Mouse (Mus musculus): ENCODE results near the gene Scel. TPM values are rescaled to one million over a fixed set of nuclear protein-coding genes. Genes with fewer than 3 reads are reported as not detected.

Scel gene
- polyA plus RNA-seq, 1 experiment from 2014 or later, result 0.10 TPM

- no peak overlapping the region for H3K27ac ChIP-seq
- peaks cover 30% of the 10 kb centered on the region for H3K4me1 ChIP-seq
- whole genome bisulfite sequencing, result 18% methylated on average over 8 of the region's 8 CpGs
- no peak overlapping the region for H3K4me2 ChIP-seq
- no peaks in the 10 kb centered on the region for H3K36me3 ChIP-seq (ENCODE audit: poor library complexity, severe bottlenecking)
- no peak overlapping the region for H3K9ac ChIP-seq
- H3K27me3 ChIP-seq, result no peaks in the 10 kb centered on the region
- H3K4me3 ChIP-seq, result no peak overlapping the region
- no peaks in the 10 kb centered on the region for H3K9me3 ChIP-seq (replicated peaks)
- peak; percentile 80 for ATAC-seq
These were observed 37.3 kb downstream of the Scel start for GRCm38 (mm10) chr14:103550480-103550879.

GRCm38 (mm10) chr14:103550921-103551320 lies 37.8 kb downstream of the Scel start:
- peaks cover 27% of the 10 kb centered on the region for H3K4me1 ChIP-seq
- H3K9ac ChIP-seq, result no peak overlapping the region
- H3K27me3 ChIP-seq, result no peaks in the 10 kb centered on the region
- 80% methylated on average over 10 of the region's 10 CpGs for WGBS
- H3K27ac ChIP-seq, result no peak overlapping the region
- no peaks in the 10 kb centered on the region for H3K36me3 ChIP-seq (ENCODE audit: poor library complexity, severe bottlenecking)
- no peak overlapping the region for H3K4me2 ChIP-seq
- no peaks in the 10 kb centered on the region for H3K9me3 ChIP-seq (replicated peaks)
- ATAC-seq, result no peak
- H3K4me3 ChIP-seq, result no peak overlapping the region

DNA sequence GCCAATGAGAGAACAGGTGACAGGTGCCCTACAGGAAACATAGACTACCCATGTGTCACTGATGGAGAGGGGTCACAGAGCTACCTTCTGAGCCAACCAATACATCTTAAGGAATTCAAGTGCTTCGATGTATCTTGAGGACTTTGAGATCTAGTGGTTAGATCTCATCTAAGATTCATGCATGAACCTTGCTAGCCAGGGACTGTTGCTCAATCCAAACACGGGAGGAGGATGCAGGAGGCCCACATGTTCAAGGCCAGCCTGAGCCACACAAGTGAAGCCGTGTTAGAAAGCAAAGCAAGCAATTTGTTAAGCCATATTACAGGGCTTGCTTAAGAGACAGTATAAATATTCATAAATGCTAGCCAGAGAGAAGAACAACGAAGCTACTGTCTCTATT lies 38.8 kb downstream of the Scel start:
- peaks cover 31% of the 10 kb centered on the region for H3K4me1 ChIP-seq
- H3K4me2 ChIP-seq, result no peak overlapping the region
- H3K27me3 ChIP-seq, result no peaks in the 10 kb centered on the region
- H3K27ac ChIP-seq, result peak overlapping the region; percentile 68
- 68% methylated on average over 4 of the region's 4 CpGs for whole genome bisulfite sequencing
- no peaks in the 10 kb centered on the region for H3K36me3 ChIP-seq (ENCODE audit: poor library complexity, severe bottlenecking)
- peak; percentile 16; the same call in 1 of the 2 replicates for ATAC-seq
- no peak overlapping the region for H3K9ac ChIP-seq
- H3K4me3 ChIP-seq, result no peak overlapping the region
- no peaks in the 10 kb centered on the region for H3K9me3 ChIP-seq (replicated peaks)

DNA sequence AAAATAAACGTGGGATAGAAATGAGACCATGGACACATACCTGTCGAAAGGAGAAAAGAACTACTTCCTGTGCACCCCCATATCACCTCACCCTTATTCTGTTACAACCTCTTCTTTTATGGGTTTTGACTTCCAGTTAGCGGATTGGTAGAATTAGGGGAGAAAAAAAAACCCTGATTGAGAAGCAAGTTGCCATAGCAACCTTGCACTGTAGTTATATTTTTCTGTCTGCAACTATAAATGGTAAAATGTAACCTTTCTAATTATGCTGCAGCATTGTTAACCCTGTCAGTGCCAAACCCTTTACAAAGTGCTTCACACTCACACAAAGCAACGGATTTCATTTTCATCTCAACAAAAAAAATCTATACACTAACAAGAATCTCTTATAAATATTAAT lies 39.2 kb downstream of the Scel start:
- Histone ChIP-seq H3K27ac (peak overlapping the region; percentile 68), H3K36me3 (ENCODE audit: poor library complexity, severe bottlenecking) (no peaks in the 10 kb centered on the region), H3K4me1 (peaks cover 31% of the 10 kb centered on the region), H3K27me3 (no peaks in the 10 kb centered on the region), H3K9me3 (replicated peaks) (no peaks in the 10 kb centered on the region), H3K9ac (no peak overlapping the region), H3K4me3 (no peak overlapping the region), H3K4me2 (no peak overlapping the region)
- ATAC-seq, result peak; percentile 44; the same call in 1 of the 2 replicates
- WGBS, result 61% methylated on average over 4 of the region's 4 CpGs

DNA sequence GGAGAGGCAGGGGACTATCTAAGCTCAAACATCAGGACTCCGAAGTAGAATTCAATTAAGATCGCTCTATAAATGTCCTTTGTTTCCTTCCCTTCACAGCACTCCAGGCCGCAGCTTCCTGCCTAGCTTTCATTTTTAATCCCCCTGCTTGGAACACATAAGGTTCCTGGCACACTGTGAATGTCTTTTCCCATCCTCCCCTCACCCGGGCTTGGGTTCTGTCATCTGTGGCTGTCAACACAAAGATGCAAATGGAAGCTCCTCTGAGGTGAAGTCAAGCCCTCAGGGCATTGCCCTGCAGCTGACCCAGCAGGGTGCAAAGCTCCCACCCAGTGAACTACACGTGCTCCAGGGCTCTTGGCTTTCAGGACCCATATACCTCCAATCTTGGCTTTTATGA lies 43.5 kb downstream of the Scel start:
- Histone ChIP-seq H3K4me3 (no peak overlapping the region), H3K27ac (no peak overlapping the region), H3K9ac (no peak overlapping the region), H3K9me3 (replicated peaks) (no peaks in the 10 kb centered on the region), H3K4me1 (peaks cover 35% of the 10 kb centered on the region), H3K4me2 (no peak overlapping the region), H3K36me3 (ENCODE audit: poor library complexity, severe bottlenecking) (no peaks in the 10 kb centered on the region), H3K27me3 (no peaks in the 10 kb centered on the region)
- WGBS, result 31% methylated on average over 5 of the region's 5 CpGs
- ATAC-seq, result no peak

- H3K36me3 ChIP-seq (ENCODE audit: poor library complexity, severe bottlenecking), result no peaks in the 10 kb centered on the region
- H3K4me1 ChIP-seq, result peaks cover 11% of the 10 kb centered on the region
- no peaks in the 10 kb centered on the region for H3K9me3 ChIP-seq (replicated peaks)
- no peak overlapping the region for H3K27ac ChIP-seq
- no peak overlapping the region for H3K4me2 ChIP-seq
- no peak for ATAC-seq
- no peak overlapping the region for H3K4me3 ChIP-seq
- no peak overlapping the region for H3K9ac ChIP-seq
- H3K27me3 ChIP-seq, result no peaks in the 10 kb centered on the region
- WGBS, result 44% methylated on average over 8 of the region's 8 CpGs
These were observed 48.4 kb downstream of the Scel start for GRCm38 (mm10) chr14:103561383-103562096.

GRCm38 (mm10) chr14:103567957-103568356 lies 54.8 kb downstream of the Scel start:
- Histone ChIP-seq H3K9ac (no peak overlapping the region), H3K4me1 (peaks cover 3% of the 10 kb centered on the region; the same call in 1 of the 2 replicates), H3K4me2 (no peak overlapping the region), H3K27me3 (no peaks in the 10 kb centered on the region), H3K9me3 (replicated peaks) (no peaks in the 10 kb centered on the region), H3K27ac (no peak overlapping the region; the same call in 1 of the 2 replicates), H3K4me3 (no peak overlapping the region), H3K36me3 (ENCODE audit: poor library complexity, severe bottlenecking) (no peaks in the 10 kb centered on the region)
- ATAC-seq, result no peak
- WGBS, result 67% methylated on average over 1 of the region's 1 CpGs

DNA sequence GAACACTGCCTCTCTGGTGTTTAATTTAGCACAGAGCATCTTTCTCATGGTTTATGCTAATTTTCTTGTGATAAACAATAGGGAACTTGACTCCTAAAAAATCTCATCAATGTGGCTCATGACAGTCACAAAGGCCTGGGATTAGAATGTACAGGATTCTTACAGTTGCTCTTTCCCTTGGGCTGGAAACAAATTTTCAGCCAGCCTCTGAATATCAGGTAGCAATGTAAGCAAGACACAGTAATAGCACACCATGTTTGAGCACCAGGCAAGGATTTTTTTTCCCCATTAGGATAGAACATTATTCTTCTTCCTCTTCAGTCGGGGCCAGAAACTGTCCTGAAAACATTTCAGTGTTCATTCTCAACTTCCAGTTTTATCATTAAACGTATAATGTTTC lies 55.3 kb downstream of the Scel start:
- no peak overlapping the region for H3K4me2 ChIP-seq
- H3K27ac ChIP-seq, result no peak overlapping the region
- ATAC-seq, result no peak
- no peak overlapping the region for H3K9ac ChIP-seq
- no peaks in the 10 kb centered on the region for H3K9me3 ChIP-seq (replicated peaks)
- no peaks in the 10 kb centered on the region for H3K36me3 ChIP-seq (ENCODE audit: poor library complexity, severe bottlenecking)
- no peak overlapping the region for H3K4me3 ChIP-seq
- H3K4me1 ChIP-seq, result peaks cover 3% of the 10 kb centered on the region; the same call in 1 of the 2 replicates
- no peaks in the 10 kb centered on the region for H3K27me3 ChIP-seq
- WGBS, result 80% methylated on average over 2 of the region's 2 CpGs

DNA sequence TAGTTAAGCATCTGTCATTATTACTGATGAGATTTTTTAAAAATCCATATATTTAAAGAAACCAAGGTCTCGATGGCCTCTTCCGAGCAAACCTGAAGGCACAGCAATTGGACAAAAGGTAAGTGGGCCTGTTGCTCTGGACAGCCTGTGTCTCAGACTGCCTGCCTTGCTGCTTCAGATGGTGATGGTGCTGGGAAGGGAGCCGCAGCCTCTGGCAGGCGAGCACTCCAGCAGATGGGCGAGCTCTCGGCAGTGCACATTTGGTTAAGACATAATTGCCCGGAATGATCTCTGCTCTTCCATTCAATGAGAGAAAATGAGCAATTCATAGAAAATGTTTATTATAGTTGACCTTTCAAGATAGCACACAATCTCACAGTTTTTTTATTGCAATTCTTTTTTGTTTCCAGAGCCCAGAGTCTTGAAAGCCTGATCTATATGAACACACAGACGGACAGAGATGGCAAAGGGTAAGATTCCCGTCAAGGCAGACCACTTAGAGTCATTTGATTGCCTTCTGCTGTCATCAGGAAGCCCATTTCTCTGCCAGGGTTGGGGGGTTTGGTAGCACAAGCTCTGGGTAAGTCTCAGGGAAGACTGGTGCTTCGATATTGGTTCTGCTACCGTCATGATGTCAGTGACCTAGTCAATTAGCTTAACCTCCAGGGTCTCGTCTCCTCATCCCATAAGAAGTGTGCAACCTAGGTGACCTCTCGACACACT lies 58.6 kb downstream of the Scel start:
- 77% methylated on average over 13 of the region's 13 CpGs for WGBS
- no peaks in the 10 kb centered on the region for H3K9me3 ChIP-seq (replicated peaks)
- no peaks in the 10 kb centered on the region for H3K36me3 ChIP-seq (ENCODE audit: poor library complexity, severe bottlenecking)
- no peak overlapping the region for H3K4me3 ChIP-seq
- peak; percentile 88; the same call in 1 of the 2 replicates for ATAC-seq
- no peaks in the 10 kb centered on the region for H3K27me3 ChIP-seq
- H3K27ac ChIP-seq, result no peak overlapping the region
- peaks cover 3% of the 10 kb centered on the region; the same call in 1 of the 2 replicates for H3K4me1 ChIP-seq
- H3K9ac ChIP-seq, result no peak overlapping the region
- H3K4me2 ChIP-seq, result no peak overlapping the region

- H3K36me3 ChIP-seq (ENCODE audit: poor library complexity, severe bottlenecking), result no peaks in the 10 kb centered on the region
- H3K4me1 ChIP-seq, result peaks cover 3% of the 10 kb centered on the region; the same call in 1 of the 2 replicates
- ATAC-seq, result no peak
- no peak overlapping the region for H3K9ac ChIP-seq
- no peaks in the 10 kb centered on the region for H3K27me3 ChIP-seq
- no peak overlapping the region for H3K4me3 ChIP-seq
- no peak overlapping the region for H3K4me2 ChIP-seq
- no peak overlapping the region for H3K27ac ChIP-seq
- 93% methylated on average over 7 of the region's 7 CpGs for WGBS
- no peaks in the 10 kb centered on the region for H3K9me3 ChIP-seq (replicated peaks)
These were observed 62.7 kb downstream of the Scel start for GRCm38 (mm10) chr14:103575854-103576253.

DNA sequence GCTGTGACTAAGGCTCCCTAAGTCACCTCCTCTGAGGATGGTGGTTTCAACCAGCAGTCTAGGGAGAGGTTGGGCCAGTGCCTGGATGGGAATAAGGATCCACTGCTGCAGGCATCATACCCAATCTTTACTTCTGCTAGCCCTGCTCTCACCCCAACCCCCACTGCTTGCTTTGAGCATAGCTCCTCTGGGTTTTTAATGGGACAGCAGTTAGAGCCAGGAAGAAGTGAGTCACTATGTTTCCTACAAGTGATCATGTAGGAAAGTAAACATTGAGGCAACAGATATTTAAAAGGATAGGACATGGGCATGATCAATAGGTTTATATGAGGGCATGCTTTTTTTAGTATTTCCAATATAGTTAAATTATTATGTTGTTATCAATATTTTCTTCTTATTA lies 63.9 kb downstream of the Scel start:
- no peaks in the 10 kb centered on the region for H3K27me3 ChIP-seq
- no peaks in the 10 kb centered on the region for H3K36me3 ChIP-seq (ENCODE audit: poor library complexity, severe bottlenecking)
- H3K4me1 ChIP-seq, result peaks cover 1% of the 10 kb centered on the region; the same call in 1 of the 2 replicates
- no peak for ATAC-seq
- H3K9ac ChIP-seq, result no peak overlapping the region
- no peak overlapping the region for H3K4me3 ChIP-seq
- no peak overlapping the region for H3K27ac ChIP-seq
- no peaks in the 10 kb centered on the region for H3K9me3 ChIP-seq (replicated peaks)
- no peak overlapping the region for H3K4me2 ChIP-seq

DNA sequence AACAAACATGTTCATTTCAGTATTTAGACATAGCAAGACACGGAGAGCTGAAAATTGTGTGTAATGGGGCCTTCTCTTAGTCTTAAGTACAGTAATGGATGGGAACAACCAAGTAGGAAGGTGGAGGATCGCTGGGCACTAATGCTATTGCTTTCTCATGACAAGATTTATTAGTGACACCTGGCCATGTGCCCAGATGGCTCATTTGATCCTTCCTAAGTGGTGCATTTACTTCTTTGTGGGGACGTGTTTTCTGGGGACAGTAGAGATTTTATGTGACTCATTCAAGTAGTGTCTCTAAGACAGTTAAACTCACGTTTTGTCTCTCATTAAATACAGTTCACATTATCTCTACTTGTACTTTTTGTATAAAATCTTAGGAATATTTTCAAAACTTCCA lies 73.5 kb downstream of the Scel start:
- H3K4me3 ChIP-seq, result no peak overlapping the region
- no peaks in the 10 kb centered on the region for H3K27me3 ChIP-seq
- H3K4me1 ChIP-seq, result peaks cover 15% of the 10 kb centered on the region
- WGBS, result 26% methylated on average over 4 of the region's 4 CpGs
- no peak; the same call in 1 of the 2 replicates for ATAC-seq
- H3K27ac ChIP-seq, result 0 out of 2 replicates have a peak overlapping the region, but pooled peaks have one; percentile 40
- no peak overlapping the region for H3K9ac ChIP-seq
- H3K4me2 ChIP-seq, result no peak overlapping the region
- no peaks in the 10 kb centered on the region for H3K36me3 ChIP-seq (ENCODE audit: poor library complexity, severe bottlenecking)
- no peaks in the 10 kb centered on the region for H3K9me3 ChIP-seq (replicated peaks)
